Mouse (Mus musculus) small intestine, adult 2 months (tissue): ENCODE data around the gene Otulin.

Experiments used
- CTCF ChIP-seq: fragments of 200-500 bp; IDR thresholded peaks from 2 replicates; pipeline ENCODE4 v1.5.1; 2012; ENCODE audit warnings: low read depth, mild to moderate bottlenecking, control low read depth, inconsistent platforms, low read length, moderate library complexity, mixed read lengths; ENCODE audit not compliant: insufficient replicate concordance, insufficient read length; ENCODE audit errors: extremely low read depth
- POLR2A ChIP-seq: fragments of 200-500 bp; IDR thresholded peaks from 2 replicates; pipeline ENCODE4 v1.6.1; 2012; ENCODE audit warnings: low read depth, mild to moderate bottlenecking, control low read depth, inconsistent platforms, low read length, moderate library complexity

- TF ChIP-seq CTCF (no peak), POLR2A (no peak)
Observed at GRCm38 (mm10) chr15:27620475-27621185, 9.9 kb downstream of the Otulin start.
